Mouse (Mus musculus): ENCODE results near the gene Rdh5. TPM values are rescaled to one million over a fixed set of nuclear protein-coding genes. Genes with fewer than 3 reads are reported as not detected.
A peak's percentile ranks its signal among the peaks of the same experiment; 100 is the strongest.

Gene Rdh5
- polyA plus RNA-seq, 1 experiment from 2014 or later = 13.6 TPM

DNA sequence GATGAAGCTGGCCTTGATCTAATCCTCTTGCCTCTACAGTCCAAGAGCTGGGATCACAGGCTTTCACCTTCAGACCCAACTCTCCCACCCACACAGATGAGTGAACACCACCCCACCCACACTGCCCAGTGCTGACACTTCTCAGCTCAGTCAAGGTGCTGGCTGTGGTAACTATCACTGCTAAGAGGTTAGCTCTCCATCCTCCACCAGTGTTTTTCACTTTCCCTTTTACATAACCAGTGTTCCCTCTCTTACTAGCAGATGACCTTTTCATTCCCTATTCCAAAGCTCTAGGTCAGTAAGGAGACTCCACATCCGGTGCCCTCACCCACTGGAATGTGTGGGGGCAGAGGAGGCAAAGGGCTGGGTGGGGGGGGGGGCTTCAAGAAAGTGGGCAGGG, 1.4 kb downstream of the Rdh5 start:
- H3K9me3 ChIP-seq (replicated peaks; ENCODE audit: control insufficient read depth, low read length, poor library complexity, severe bottlenecking) = no peaks in the 10 kb centered on the region
- H3K4me3 ChIP-seq (ENCODE audit: low read depth, low read length) = no peak overlapping the region
- ATAC-seq = no peak
- no peaks in the 10 kb centered on the region for H3K27me3 ChIP-seq (ENCODE audit: control insufficient read depth, insufficient read depth, low read depth, low read length)
- 85% methylated on average over 1 of the region's 1 CpGs for WGBS
- no peak overlapping the region for H3K9ac ChIP-seq (ENCODE audit: low read depth, low read length)
- H3K36me3 ChIP-seq (ENCODE audit: control insufficient read depth, insufficient read depth, low read length) = no peaks in the 10 kb centered on the region
- no peak overlapping the region for H3K4me2 ChIP-seq (ENCODE audit: low read length)
- H3K4me1 ChIP-seq (ENCODE audit: control insufficient read depth, insufficient read depth, low read length) = peaks cover 18% of the 10 kb centered on the region
- no peak overlapping the region for H3K27ac ChIP-seq (ENCODE audit: low read length)

DNA sequence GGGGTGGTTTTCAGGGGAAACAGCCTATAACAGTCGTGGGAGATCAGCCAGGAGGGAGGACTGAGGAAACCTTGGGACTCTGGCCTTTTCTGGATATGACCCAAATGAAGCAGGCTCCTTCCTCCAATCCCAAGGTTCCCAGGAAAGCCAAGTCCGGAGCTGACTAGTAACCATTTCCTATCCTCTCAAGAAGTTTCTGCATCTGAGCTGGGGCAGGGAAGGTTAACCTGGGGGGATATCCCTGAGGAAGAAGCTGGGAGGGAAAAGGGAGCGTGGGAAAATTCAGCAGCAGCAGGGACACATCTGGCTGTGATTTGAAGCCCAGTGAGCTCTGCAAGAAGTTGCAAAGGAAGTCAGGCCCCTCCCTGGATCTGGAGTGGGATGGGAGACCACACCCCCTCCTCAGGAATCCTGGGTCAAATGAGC, 1.9 kb downstream of the Rdh5 start:
- Histone ChIP-seq H3K27me3 (ENCODE audit: control insufficient read depth, insufficient read depth, low read depth, low read length) (no peaks in the 10 kb centered on the region), H3K9me3 (replicated peaks; ENCODE audit: control insufficient read depth, low read length, poor library complexity, severe bottlenecking) (no peaks in the 10 kb centered on the region), H3K4me1 (ENCODE audit: control insufficient read depth, insufficient read depth, low read length) (peaks cover 18% of the 10 kb centered on the region), H3K9ac (ENCODE audit: low read depth, low read length) (no peak overlapping the region), H3K27ac (ENCODE audit: low read length) (no peak overlapping the region), H3K36me3 (ENCODE audit: control insufficient read depth, insufficient read depth, low read length) (no peaks in the 10 kb centered on the region), H3K4me3 (ENCODE audit: low read depth, low read length) (no peak overlapping the region), H3K4me2 (ENCODE audit: low read length) (no peak overlapping the region)
- 90% methylated on average over 3 of the region's 3 CpGs for WGBS
- no peak for ATAC-seq

DNA sequence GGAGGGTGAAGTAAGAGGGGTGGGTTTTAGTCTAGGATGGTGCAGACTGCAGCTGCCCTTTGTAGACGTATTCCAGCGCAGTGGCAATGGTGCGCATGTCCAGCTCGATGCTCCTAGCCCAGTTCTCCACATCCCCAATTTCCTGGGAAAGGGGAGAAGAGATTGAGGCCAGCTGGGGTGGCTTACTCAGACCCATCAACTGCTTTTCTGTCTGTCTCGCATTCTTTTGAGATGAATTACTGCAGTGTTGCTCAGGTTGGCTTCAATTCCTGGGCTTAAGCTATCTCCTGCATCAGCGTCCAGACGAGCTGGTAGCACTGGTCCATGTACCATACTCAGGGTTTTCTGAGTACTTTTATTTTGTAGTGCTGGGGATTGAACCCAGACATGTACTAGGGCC, 2.7 kb downstream of the Rdh5 start:
- Histone ChIP-seq H3K4me2 (ENCODE audit: low read length) (no peak overlapping the region), H3K4me1 (ENCODE audit: control insufficient read depth, insufficient read depth, low read length) (peaks cover 18% of the 10 kb centered on the region), H3K36me3 (ENCODE audit: control insufficient read depth, insufficient read depth, low read length) (no peaks in the 10 kb centered on the region), H3K9ac (ENCODE audit: low read depth, low read length) (no peak overlapping the region), H3K9me3 (replicated peaks; ENCODE audit: control insufficient read depth, low read length, poor library complexity, severe bottlenecking) (no peaks in the 10 kb centered on the region), H3K27me3 (ENCODE audit: control insufficient read depth, insufficient read depth, low read depth, low read length) (no peaks in the 10 kb centered on the region), H3K27ac (ENCODE audit: low read length) (peak overlapping the region; percentile 48; the same call in 1 of the 2 replicates), H3K4me3 (ENCODE audit: low read depth, low read length) (no peak overlapping the region)
- ATAC-seq = no peak
- WGBS = 84% methylated on average over 7 of the region's 7 CpGs

DNA sequence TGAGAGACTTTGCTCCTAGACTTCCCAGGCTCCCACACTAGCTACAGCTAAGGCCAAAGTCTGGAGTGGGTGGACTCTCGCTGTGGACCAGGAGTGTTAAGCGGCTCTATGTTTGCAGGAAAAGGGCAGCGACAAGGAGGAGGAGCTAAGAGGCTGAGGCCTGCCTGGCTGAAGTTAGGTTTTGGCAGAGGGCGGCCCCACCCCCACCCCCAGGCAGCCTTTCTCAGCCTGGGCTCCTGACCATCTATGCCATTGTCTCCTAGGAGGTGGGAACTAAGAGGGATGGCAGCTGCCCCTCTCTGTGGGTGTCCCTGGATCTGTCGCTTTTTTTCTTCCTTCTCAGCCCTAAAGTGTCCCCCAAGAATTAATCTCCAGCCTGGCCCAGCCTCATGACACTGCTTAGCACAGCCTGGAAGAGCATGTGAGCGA, 3.5 kb downstream of the Rdh5 start:
- Histone ChIP-seq H3K9me3 (replicated peaks; ENCODE audit: control insufficient read depth, low read length, poor library complexity, severe bottlenecking) (no peaks in the 10 kb centered on the region), H3K4me1 (ENCODE audit: control insufficient read depth, insufficient read depth, low read length) (peaks cover 17% of the 10 kb centered on the region), H3K9ac (ENCODE audit: low read depth, low read length) (0 out of 2 replicates have a peak overlapping the region, but pooled peaks have one; percentile 12), H3K27ac (ENCODE audit: low read length) (peak overlapping the region; percentile 48), H3K4me2 (ENCODE audit: low read length) (no peak overlapping the region), H3K27me3 (ENCODE audit: control insufficient read depth, insufficient read depth, low read depth, low read length) (no peaks in the 10 kb centered on the region), H3K36me3 (ENCODE audit: control insufficient read depth, insufficient read depth, low read length) (no peaks in the 10 kb centered on the region), H3K4me3 (ENCODE audit: low read depth, low read length) (no peak overlapping the region)
- no peak for ATAC-seq
- 13% methylated on average over 6 of the region's 6 CpGs for WGBS

DNA sequence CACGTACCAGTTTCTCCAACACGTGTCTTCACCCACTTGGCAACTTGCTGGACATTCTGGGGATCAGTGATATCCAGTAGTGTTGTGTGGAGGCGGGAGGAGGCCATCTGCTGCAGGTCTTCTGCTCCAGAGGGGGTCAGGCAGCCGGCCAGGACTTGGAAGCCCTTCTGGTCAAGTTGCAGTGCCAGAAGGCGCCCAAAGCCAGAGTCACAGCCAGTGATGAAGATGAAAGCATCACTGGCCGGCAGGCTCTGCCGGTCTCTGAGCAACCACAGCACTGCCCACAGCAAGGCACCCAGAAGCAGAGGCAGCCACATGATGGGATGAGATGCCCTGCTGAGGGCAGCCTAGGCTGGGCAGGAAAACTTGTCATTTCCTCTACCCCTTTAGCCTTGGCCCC, 4.4 kb downstream of the Rdh5 start:
- Histone ChIP-seq H3K4me2 (ENCODE audit: low read length) (no peak overlapping the region), H3K27ac (ENCODE audit: low read length) (peak overlapping the region; percentile 6; the same call in 1 of the 2 replicates), H3K9ac (ENCODE audit: low read depth, low read length) (no peak overlapping the region), H3K27me3 (ENCODE audit: control insufficient read depth, insufficient read depth, low read depth, low read length) (no peaks in the 10 kb centered on the region), H3K36me3 (ENCODE audit: control insufficient read depth, insufficient read depth, low read length) (no peaks in the 10 kb centered on the region), H3K4me1 (ENCODE audit: control insufficient read depth, insufficient read depth, low read length) (peaks cover 11% of the 10 kb centered on the region), H3K9me3 (replicated peaks; ENCODE audit: control insufficient read depth, low read length, poor library complexity, severe bottlenecking) (no peaks in the 10 kb centered on the region), H3K4me3 (ENCODE audit: low read depth, low read length) (no peak overlapping the region)
- WGBS = 69% methylated on average over 7 of the region's 7 CpGs
- ATAC-seq = no peak

DNA sequence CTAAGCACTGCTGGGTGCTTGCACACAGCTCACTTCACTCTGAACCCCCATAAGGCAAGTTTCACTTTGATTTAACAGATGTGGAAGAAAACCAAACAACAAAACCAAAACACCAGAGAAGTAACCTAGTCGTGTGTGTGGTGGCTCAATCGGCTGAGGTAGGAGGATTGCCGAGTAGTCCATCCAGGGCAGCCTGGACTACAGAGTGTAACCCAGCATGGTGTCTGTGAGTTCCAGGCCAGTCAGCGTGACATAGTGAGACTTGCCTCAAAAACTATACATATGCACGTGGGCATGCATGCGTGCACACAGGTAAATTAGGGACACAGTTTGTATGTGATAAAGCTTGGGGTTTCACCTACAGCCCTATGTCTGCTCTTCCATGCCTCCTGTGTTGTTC, 5.3 kb downstream of the Rdh5 start:
- Histone ChIP-seq H3K9ac (ENCODE audit: low read depth, low read length) (no peak overlapping the region), H3K9me3 (replicated peaks; ENCODE audit: control insufficient read depth, low read length, poor library complexity, severe bottlenecking) (no peaks in the 10 kb centered on the region), H3K4me1 (ENCODE audit: control insufficient read depth, insufficient read depth, low read length) (peaks cover 6% of the 10 kb centered on the region), H3K27ac (ENCODE audit: low read length) (0 out of 2 replicates have a peak overlapping the region, but pooled peaks have one; percentile 18), H3K4me3 (ENCODE audit: low read depth, low read length) (no peak overlapping the region), H3K27me3 (ENCODE audit: control insufficient read depth, insufficient read depth, low read depth, low read length) (no peaks in the 10 kb centered on the region), H3K4me2 (ENCODE audit: low read length) (no peak overlapping the region), H3K36me3 (ENCODE audit: control insufficient read depth, insufficient read depth, low read length) (no peaks in the 10 kb centered on the region)
- 90% methylated on average over 6 of the region's 6 CpGs for WGBS
- ATAC-seq = no peak

DNA sequence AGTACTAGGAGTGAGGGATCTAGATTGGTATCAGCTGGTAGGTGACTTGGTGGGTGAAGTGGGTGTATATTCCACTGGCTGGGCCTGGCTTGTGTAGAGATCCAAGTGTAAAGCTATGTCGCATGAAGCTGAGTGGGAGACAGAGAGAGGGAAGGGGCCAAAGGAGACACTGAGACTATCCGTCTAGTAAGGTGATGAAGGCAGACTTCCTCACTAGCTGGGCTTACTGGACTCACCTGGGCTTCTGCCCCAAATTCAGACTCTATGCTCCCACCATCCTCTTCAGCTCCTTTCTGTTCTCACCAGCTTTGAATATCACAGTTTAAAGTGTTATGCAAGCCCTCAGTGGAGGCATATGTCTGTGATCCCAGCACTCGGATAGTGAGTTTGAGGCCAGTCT, 6.0 kb downstream of the Rdh5 start:
- WGBS = 96% methylated on average over 3 of the region's 3 CpGs
- no peak overlapping the region for H3K27ac ChIP-seq (ENCODE audit: low read length)

DNA sequence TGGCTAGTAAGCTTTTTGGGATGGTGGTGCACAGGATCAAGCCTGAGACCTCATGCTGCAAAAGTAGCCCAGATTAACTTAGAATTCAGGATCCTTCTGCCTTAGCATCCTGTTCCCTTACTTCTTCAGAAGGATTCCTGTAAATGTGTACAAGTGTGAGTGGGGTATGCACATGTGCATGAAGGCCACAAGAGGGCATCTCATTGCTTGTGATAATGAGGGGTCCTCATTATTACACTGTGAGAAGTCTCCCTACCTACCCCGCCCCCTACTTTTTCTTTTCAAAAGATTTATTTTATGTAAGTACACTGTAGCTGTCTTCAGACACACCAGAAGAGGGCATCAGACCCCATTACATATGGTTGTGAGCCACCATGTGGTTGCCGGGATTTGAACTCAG, 7.1 kb downstream of the Rdh5 start:
- H3K27ac ChIP-seq (ENCODE audit: low read length) = no peak overlapping the region
- no peak overlapping the region for H3K4me2 ChIP-seq (ENCODE audit: low read length)
- H3K27me3 ChIP-seq (ENCODE audit: control insufficient read depth, insufficient read depth, low read depth, low read length) = no peaks in the 10 kb centered on the region
- H3K4me3 ChIP-seq (ENCODE audit: low read depth, low read length) = no peak overlapping the region
- H3K4me1 ChIP-seq (ENCODE audit: control insufficient read depth, insufficient read depth, low read length) = peaks cover 6% of the 10 kb centered on the region; the same call in 1 of the 2 replicates
- H3K9me3 ChIP-seq (replicated peaks; ENCODE audit: control insufficient read depth, low read length, poor library complexity, severe bottlenecking) = no peaks in the 10 kb centered on the region
- no peak overlapping the region for H3K9ac ChIP-seq (ENCODE audit: low read depth, low read length)
- whole genome bisulfite sequencing = 86% methylated on average over 2 of the region's 2 CpGs
- no peak for ATAC-seq
- no peaks in the 10 kb centered on the region for H3K36me3 ChIP-seq (ENCODE audit: control insufficient read depth, insufficient read depth, low read length)

More for the DNA sequence above, 6.0 kb downstream of the Rdh5 start:
- Histone ChIP-seq H3K4me3 (ENCODE audit: low read depth, low read length) (no peak overlapping the region), H3K4me2 (ENCODE audit: low read length) (no peak overlapping the region), H3K36me3 (ENCODE audit: control insufficient read depth, insufficient read depth, low read length) (no peaks in the 10 kb centered on the region), H3K27me3 (ENCODE audit: control insufficient read depth, insufficient read depth, low read depth, low read length) (no peaks in the 10 kb centered on the region), H3K9me3 (replicated peaks; ENCODE audit: control insufficient read depth, low read length, poor library complexity, severe bottlenecking) (no peaks in the 10 kb centered on the region), H3K4me1 (ENCODE audit: control insufficient read depth, insufficient read depth, low read length) (0 out of 2 replicates have a peak, but pooled peaks cover 3% of the 10 kb centered on the region), H3K9ac (ENCODE audit: low read depth, low read length) (no peak overlapping the region)
- no peak for ATAC-seq

DNA sequence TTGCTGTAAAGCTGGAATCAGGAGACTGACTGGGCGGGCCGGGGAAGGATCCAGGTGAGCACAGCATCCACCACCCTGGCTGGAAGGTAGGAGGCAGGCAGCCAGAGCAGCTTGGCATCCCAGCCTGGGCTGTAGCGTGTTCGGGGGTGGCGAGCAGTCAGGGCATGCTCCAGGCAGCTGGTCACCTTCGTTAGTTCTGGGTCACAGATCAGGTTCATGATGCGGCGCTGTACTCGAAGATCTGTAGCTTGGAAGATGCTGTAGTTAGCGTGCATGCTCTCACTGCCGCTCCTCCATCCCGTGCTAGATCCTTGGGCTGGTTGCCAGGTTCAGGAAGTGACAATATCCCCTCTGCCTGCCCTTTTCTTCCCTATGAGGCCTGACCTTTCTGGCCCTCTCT, 9.0 kb downstream of the Rdh5 start:
- no peak overlapping the region for H3K4me2 ChIP-seq (ENCODE audit: low read length)
- H3K4me3 ChIP-seq (ENCODE audit: low read depth, low read length) = no peak overlapping the region
- H3K36me3 ChIP-seq (ENCODE audit: control insufficient read depth, insufficient read depth, low read length) = no peaks in the 10 kb centered on the region
- no peaks in the 10 kb centered on the region for H3K27me3 ChIP-seq (ENCODE audit: control insufficient read depth, insufficient read depth, low read depth, low read length)
- ATAC-seq = no peak
- 76% methylated on average over 12 of the region's 12 CpGs for WGBS
- H3K27ac ChIP-seq (ENCODE audit: low read length) = no peak overlapping the region
- H3K9me3 ChIP-seq (replicated peaks; ENCODE audit: control insufficient read depth, low read length, poor library complexity, severe bottlenecking) = no peaks in the 10 kb centered on the region
- H3K4me1 ChIP-seq (ENCODE audit: control insufficient read depth, insufficient read depth, low read length) = peaks cover 7% of the 10 kb centered on the region; the same call in 1 of the 2 replicates
- H3K9ac ChIP-seq (ENCODE audit: low read depth, low read length) = no peak overlapping the region

Data from midbrain, embryonic 16.5 days (tissue).